Mouse (Mus musculus) G1E (cell line): ENCODE measurements at regions not wholly inside any gene's neighbourhood (a gene's known extent, or its start where the extent isn't known, plus 50 kb on each side); places are given as distances from the start of the nearest gene placed in this dataset.

Experiments used
- CTCF ChIP-seq: IDR thresholded peaks from 2 replicates; pipeline ENCODE4 v1.5.1; 2012; ENCODE audit warnings: low read depth, low read length, inconsistent platforms, mixed read lengths
- GATA1 ChIP-seq: IDR thresholded peaks from 2 replicates; pipeline ENCODE4 v1.6.1; 2012; ENCODE audit warnings: borderline replicate concordance, low read length, inconsistent platforms, mixed read lengths

- TF ChIP-seq CTCF (no peak), GATA1 (no peak)
These were observed 85.4 kb downstream of the Atp23 start for GRCm38 (mm10) chr10:126815730-126816129.
